Mouse (Mus musculus) c-Kit-positive CD71-negative TER-119-negative erythroid progenitor cells, embryonic 14.5 days (primary cell): ENCODE results near the gene Efnb1.

Experiments used
- DNase-seq: peaks from one replicate; pipeline ENCODE4 v3.0.0-alpha.2; 2013; ENCODE audit warnings: low read depth

Efnb1 gene

DNA sequence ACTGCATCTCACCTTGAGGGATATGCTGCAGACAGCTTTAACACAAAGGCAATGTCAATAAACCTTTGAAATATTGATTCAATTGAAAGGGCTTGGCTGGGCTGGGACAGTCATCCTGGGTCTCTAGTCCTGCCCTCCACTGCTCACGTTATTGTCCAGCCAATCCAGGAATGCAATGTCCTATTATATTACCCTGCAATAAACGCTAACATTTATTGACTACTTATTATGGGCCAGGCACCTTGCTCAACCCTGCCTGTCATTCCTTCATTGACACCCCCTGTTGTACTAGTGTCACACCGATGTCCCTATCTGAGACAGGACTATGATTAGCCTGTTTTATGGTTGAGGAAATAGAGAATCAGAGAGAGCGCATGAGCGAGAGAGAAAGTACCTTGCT, 18.4 kb downstream of the Efnb1 start:
- DNase-seq, result no peak

DNA sequence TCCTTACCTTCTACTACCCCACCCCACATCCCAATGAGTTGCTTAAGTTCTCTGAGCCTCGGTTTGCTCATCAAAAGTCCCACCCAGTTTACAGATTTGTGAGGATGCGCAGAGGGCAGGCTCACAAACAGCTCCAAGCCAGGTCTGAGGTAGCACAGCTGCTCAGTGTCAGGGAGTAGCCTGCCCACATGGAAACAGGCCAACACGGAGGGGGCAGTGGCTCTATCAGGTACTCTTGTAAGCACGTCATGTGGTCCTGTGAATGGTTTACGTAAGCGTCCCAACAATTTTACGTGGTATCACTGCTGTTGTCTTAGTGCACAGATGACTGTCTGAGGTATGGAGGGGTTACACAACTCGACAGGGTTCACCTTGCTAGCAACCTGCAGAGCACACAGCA, 23.1 kb downstream of the Efnb1 start:
- no peak for DNase-seq

DNA sequence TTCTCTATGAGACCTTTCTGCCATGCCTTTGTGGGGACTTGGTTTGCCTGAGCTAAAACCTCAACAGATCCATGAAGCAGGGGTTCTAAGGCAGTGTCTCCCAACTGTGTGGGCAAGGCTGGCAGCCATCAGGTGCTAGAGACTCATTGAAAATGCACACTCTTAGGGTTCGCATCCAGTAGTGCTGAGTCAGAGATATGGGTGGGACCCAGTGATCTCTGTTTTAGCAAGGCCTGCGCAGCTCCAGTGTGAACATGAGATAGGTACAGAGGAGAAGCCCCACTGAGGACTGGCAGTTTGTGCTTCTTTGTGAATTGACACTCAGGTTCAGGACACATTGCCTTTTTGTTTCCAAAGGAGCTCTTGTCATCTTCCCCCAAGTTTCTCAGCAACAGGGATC, 28.2 kb downstream of the Efnb1 start:
- no peak for DNase-seq

DNA sequence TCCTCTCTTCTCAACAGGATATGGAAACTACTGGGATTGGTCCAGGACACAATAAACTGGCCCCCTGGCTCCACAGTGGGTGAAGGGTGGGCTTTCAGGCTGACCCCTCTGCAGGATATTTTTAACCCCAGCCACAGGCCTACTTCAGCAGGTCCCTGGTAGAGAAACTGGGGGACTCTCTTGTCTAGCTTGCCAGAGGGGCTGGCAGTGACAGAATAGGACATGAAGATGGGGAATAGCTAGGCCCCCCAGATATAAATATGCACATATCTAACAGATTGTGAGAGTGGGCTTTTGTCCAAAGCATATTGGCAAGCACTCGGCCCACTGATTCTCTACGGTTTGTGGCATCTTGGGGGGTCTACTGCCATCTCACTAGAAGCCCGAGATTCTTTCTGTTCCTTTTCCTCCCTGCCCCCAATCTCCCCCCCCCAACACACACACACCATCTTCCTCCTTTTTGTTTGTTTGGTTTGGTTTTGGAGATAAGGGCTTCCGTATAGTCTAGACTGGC, 29.0 kb downstream of the Efnb1 start:
- no peak for DNase-seq

DNA sequence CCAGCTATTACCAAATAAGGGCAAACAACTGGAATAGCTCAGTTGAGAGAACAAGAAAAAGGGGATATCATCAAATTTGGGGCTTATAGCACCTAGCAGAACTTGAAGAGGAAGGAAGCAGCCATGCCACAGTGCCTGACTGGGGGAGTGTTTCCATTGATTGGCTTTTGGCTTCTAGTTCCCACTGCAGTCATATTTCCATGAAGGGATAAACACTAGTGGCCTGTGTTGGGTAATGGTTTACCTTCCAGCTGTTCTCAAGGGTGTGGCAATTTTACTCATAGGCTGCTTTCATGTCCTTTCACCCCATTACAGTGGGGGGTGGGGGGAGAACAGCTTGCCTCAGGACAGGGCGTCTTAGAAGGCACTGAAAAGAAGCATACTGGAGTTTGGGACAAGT, 31.1 kb downstream of the Efnb1 start:
- DNase-seq, result no peak

DNA sequence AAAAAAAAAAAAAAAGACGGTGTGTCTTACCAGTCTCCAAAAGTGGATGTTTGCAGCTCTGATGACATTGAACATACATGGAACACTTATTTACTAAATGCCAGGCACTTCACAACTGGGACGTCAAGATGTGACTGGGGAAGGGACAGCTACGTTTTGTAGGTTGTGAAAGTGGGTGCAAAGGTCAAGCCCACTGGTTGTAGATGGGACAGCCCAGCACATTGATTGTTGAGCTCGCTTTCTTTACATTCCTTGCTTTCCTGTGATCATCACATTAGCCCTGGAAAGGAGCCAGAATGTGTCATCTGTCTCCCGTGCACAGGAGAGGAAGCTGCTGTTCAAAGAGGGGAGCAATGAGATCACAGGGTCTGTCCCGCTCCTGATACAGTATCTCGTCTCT, 31.6 kb downstream of the Efnb1 start:
- DNase-seq, result no peak

DNA sequence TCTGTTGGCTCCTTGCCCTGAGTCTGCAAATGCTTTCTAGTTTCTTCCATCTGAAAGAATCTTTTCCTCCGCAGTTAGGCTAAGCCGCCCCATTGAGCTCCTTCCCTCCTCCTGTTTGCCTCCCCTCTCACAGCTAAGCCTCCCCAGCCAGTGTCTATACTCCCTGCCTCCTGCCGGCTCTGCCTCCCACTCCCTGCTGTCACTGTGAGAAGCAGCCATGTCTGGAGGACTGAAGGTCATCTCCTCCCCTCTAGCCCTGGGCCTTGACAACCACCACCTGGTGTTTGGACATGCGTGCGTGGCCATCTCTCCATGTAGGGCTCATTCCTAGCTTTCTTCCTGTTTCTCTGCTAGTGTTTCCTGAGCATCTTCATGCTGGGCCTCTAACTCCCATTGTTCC, 36.4 kb downstream of the Efnb1 start:
- no peak for DNase-seq

DNA sequence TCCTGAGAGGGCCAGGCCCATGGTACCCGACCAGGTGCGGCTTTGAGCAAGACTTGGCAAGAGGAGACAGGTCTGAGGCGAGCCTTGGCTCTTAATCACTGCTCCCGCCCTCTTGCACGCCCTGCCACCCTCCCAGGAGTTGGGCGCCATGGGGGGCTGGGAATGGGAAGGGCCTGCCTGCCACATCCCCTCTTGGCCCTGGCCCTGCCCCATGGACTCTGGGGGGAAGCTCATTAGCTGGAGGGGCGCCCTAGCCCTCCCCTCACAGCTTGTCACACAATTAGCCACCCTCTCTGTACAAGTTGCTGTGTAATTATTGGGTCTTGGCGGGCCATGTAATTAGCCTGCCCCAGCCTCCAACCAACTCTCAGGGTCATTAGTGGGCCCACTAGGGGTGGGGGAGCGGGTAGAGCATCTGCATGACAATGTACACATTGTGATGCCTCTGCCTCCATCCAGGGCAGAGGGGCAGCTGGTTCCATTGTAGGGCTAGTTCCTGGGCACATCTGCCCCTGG, 49.2 kb downstream of the Efnb1 start:
- DNase-seq, result no peak

DNA sequence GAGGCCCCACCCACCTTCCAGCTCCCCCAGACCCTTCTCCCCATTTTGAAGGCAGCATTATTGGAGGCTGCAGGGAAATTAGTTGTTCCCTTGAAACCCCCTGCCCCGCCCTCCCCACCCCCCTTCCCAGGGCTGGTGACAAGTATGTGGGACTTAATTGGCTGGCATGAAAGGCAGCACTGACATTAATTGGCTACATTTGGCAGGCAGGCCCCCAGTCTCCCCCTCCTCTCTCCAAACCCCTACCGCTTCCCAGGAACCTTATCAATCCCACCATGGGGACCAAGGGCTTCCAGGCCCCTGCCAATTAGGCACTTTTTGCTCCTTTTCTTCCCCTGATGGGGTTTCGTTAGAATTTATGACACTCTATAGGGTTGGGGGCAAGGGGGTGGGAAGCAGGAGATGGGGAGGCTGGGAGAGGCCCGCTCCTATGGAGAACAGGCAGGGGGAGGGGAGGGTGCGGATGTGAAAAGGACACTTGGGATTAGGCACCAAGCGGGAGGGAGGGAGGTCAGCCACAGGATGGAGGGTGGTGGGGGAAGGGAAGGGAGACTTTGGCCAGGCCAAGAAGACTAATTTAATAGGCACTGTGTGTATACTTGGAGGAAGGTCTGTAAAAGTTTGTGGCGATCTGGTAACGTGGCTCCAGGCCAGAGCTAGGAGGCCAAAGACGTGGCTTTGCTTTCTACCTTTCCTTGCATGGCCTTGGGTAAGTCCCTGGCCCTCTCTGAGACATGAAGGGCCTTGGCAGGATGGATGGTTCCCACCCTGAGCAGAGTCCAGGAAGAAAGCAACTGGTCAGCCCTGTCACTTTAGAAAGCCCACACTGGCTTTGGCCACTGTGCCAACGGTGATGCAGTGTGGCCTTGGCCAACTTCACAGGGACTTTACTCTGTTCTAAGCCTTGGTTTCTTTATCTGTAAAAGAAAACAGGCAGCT, 50.8 kb downstream of the Efnb1 start:
- DNase-seq, result no peak

DNA sequence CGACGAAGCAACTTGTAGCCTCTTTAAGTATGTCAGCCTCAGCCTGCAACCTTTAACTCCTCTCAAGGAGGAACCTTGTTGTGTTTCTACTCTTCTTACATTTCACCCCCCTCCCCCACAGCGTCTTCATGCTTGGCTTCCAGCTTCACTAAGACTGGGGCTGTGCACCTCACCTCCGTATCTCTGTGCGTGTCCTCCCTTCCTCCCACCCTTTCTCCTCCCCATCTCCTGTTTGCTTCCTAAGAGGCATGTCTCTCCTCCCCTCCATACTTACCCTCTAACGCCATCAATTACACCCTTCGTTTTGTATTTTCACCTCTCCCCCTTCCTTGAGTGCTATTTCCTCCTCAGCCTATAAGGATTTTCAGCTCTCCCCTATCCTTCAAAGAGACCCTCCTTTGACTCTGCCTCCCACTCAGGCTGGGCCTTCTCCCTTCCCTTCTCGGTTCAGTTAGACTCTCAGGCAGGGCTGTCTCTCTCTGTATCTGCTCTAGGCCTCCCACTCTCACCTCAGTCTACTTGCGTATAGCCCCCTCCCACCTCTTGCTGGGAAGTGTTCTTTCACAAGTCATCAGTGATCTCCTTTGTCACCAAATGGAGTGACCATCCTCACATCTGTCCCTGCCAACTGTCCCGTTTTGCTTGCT, 55.6 kb downstream of the Efnb1 start:
- DNase-seq, result no peak

DNA sequence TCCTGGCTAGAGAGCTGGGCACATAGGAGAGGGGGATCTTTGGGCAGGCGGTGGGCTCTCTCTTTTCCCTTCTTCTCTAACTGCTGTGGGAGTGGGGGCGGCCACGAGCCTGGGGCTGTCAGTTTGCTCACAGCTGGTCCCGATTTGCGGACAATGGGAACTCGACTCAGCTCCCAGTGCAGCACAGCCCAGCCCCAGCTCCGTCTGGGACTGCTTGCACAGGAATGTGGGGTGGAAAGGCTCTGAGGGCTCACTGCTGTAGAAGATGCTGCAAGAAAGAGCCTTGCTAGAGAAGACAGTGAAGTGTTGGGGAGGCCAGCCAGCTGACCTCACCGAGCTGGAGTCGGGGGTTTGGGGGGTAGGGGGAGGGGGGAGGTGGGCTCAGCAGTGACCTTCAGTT, 61.0 kb downstream of the Efnb1 start:
- DNase-seq, result no peak

DNA sequence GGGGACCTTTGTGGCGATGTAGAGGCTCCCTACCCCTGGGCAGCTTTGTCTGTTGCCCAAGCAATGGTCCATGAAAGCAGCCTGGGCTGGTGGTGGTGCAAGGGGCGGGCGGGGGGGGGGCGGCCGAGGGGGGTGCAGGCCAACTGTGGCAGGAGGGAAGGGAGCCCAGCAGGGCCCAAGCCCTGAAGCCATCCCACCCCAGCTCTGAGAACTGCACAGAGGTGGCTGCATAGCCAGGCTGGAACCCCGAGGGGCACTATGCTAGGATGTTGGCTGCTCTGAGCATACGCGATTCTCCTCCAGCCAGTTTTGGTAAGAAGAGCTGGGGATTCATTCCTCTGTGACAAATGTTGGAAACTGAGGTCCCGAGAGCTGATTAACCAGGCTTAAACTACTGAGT, 62.6 kb downstream of the Efnb1 start:
- DNase-seq, result no peak
